Mouse (Mus musculus) intestine, postnatal 0 days (tissue): ENCODE results near the gene Cbx6. TPM values are rescaled to one million over a fixed set of nuclear protein-coding genes. Genes with fewer than 3 reads are reported as not detected.

Experiments used
- ATAC-seq: fragments of 200-750 bp; cut with Nextera tagmentation; 2 replicates; pipeline ENCODE4 v1.8.0; 2017; ENCODE audit warnings: mild to moderate bottlenecking, moderate TSS enrichment, moderate library complexity
- H3K27ac ChIP-seq: fragments of 300-500 bp; sonication (generic); 2 replicates; pipeline ENCODE4 v1.5.1; 2014; ENCODE audit warnings: mild to moderate bottlenecking, low read depth, low read length, moderate library complexity
- H3K27me3 ChIP-seq: fragments of 300-500 bp; sonication (generic); replicated peaks from 2 replicates; pipeline ENCODE4 v1.6.1; 2014; ENCODE audit warnings: low read length, mixed read lengths; ENCODE audit not compliant: control insufficient read depth, insufficient read depth
- H3K36me3 ChIP-seq: fragments of 300-500 bp; sonication (generic); 2 replicates; pipeline ENCODE4 v1.6.1; 2014; ENCODE audit warnings: mild to moderate bottlenecking, moderate library complexity; ENCODE audit not compliant: control insufficient read depth, insufficient read depth
- H3K4me1 ChIP-seq: fragments of 300-500 bp; sonication (generic); replicated peaks from 2 replicates; pipeline ENCODE4 v1.6.1; 2014; ENCODE audit warnings: antibody characterized with exemption, low read length, mixed read lengths; ENCODE audit not compliant: control insufficient read depth, insufficient read depth
- H3K4me2 ChIP-seq: fragments of 300-500 bp; sonication (generic); replicated peaks from 2 replicates; pipeline ENCODE4 v1.6.1; 2014; ENCODE audit warnings: low read depth, mild to moderate bottlenecking, moderate library complexity
- H3K4me3 ChIP-seq: fragments of 300-500 bp; sonication (generic); 2 replicates; pipeline ENCODE4 v1.5.1; 2014; ENCODE audit warnings: low read depth, low read length
- H3K9ac ChIP-seq: fragments of 300-500 bp; sonication (generic); 2 replicates; pipeline ENCODE4 v1.6.1; 2014; ENCODE audit warnings: mild to moderate bottlenecking, low read depth, low read length
- H3K9me3 ChIP-seq: fragments of 300-500 bp; sonication (generic); 2 replicates; pipeline ENCODE4 v1.6.1; 2016; ENCODE audit warnings: mixed run types; ENCODE audit not compliant: control insufficient read depth
- CTCF ChIP-seq: sonication (generic); IDR thresholded peaks from 2 replicates; pipeline ENCODE4 v1.5.1; 2016; ENCODE audit warnings: low read depth, mild to moderate bottlenecking, control low read depth, antibody characterized with exemption, moderate library complexity
- WGBS: fragments of 180-500 bp; shearing (Covaris S2); extraction: QIAGEN DNeasy Blood & Tissue Kit; methylation state at CpG from one replicate; pipeline ENCODE4 v1.1.7; 2014; 5-methylcytosine and 5-hydroxymethylcytosine counted together
- polyA plus RNA-seq: library from polyadenylated mRNA; unstranded; fragments of >200 nt; fragmentation: Nextera tagmentation; extraction: Ambion mirVana; gene quantifications from 2 replicates; pipeline ENCODE4 v1.2.1, GENCODE M21; 2015

Cbx6 gene
- polyA plus RNA-seq, 1 experiment from 2014 or later = 13.8 TPM

GRCm38 (mm10) chr15:79775662-79776061, 58.8 kb downstream of the Cbx6 start:
- no peaks in the 10 kb centered on the region for H3K27me3 ChIP-seq
- TF ChIP-seq CTCF = no peak
- 61% methylated on average over 7 of the region's 7 CpGs for WGBS
- peaks cover 6% of the 10 kb centered on the region; the same call in 1 of the 2 replicates for H3K4me1 ChIP-seq
- H3K4me3 ChIP-seq = no peak overlapping the region
- H3K4me2 ChIP-seq = no peak overlapping the region
- no peaks in the 10 kb centered on the region for H3K9me3 ChIP-seq
- ATAC-seq = no peak
- no peaks in the 10 kb centered on the region for H3K36me3 ChIP-seq
- no peak overlapping the region for H3K27ac ChIP-seq
- H3K9ac ChIP-seq = no peak overlapping the region

DNA sequence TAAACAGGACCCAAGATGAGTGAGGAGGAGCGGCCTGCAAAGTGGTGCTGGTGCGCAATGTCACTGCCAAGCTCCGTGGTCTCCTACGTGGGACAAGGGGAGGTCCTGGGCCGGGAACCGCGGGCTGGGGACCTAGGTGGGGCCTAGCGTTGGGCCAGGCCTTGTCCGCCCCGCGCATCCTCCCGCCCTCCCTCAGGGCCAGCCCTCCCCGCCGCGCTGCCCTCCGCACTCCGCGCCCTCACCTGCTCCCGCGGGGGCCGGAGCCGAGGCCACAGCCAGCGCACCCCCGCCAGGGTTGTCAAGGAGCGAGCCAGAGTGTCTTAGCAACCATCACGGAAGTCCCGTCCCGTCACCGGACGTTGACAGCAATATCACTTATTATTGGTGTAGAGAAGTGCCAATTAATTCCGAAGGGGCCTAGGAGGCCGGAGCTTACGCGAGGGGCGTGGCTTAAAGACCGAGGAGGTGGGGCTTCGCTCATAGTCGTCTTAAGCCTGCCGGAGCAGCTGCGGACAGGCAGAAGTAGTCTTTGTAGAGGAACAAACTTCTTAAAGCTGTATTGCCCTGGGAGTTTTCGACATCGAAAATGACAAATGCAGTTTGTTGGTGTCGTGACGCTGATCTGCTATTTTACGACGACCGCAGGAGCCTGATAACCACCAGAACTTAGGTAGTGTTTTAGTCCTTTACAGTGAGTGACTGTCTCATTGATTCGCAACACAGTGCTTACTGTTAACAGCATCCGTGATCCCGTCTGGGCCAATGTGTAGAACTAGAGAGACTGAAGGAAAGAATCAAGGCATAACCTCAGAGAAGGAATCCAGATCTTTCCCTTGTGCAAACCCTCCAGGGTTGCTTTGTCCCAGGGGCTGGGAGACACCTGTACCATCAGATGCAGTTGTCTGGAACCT, 60.1 kb downstream of the Cbx6 start:
- ATAC-seq = peak; percentile 98
- peak overlapping the region; percentile 89 for H3K4me3 ChIP-seq
- TF ChIP-seq CTCF = no peak
- peak overlapping the region; percentile 83 for H3K4me2 ChIP-seq
- WGBS = under 1% methylated on average over 50 of the region's 50 CpGs
- H3K27me3 ChIP-seq = no peaks in the 10 kb centered on the region
- H3K9me3 ChIP-seq = no peaks in the 10 kb centered on the region
- H3K4me1 ChIP-seq = peaks cover 6% of the 10 kb centered on the region; the same call in 1 of the 2 replicates
- peak overlapping the region; percentile 64 for H3K27ac ChIP-seq
- no peaks in the 10 kb centered on the region for H3K36me3 ChIP-seq
- H3K9ac ChIP-seq = peak overlapping the region; percentile 78

Other genes starting within 250 kb of the Cbx6 start
- 0.78 and 1.7 TPM in 2 replicates for gene Dmc1, start 229.6 kb downstream of the Cbx6 start, polyA plus RNA-seq
- gene Fam227a, start 175.7 kb downstream of the Cbx6 start, polyA plus RNA-seq = 0.13 and 0.27 TPM in 2 replicates
- 22.3 and 23.1 TPM in 2 replicates for gene Cby1, start 175.5 kb downstream of the Cbx6 start, polyA plus RNA-seq
- 207 and 211 TPM in 2 replicates for gene Tomm22, start 163.8 kb downstream of the Cbx6 start, polyA plus RNA-seq
- gene Josd1, start 146.8 kb downstream of the Cbx6 start, polyA plus RNA-seq = 9.4 and 9.7 TPM in 2 replicates
- gene Gtpbp1, start 143.8 kb downstream of the Cbx6 start, polyA plus RNA-seq = 15.0 and 15.3 TPM in 2 replicates
- gene Sun2, start 92.2 kb downstream of the Cbx6 start, polyA plus RNA-seq = 1.1 and 1.2 TPM in 2 replicates
- 19.5 and 20.1 TPM in 2 replicates for gene Dnal4, start 56.8 kb downstream of the Cbx6 start, polyA plus RNA-seq
- gene Nptxr, start 29.9 kb downstream of the Cbx6 start, polyA plus RNA-seq = 1.2 and 1.6 TPM in 2 replicates
- 0.61 TPM in 1 of 2 replicates, not detected in the other for gene Npcd, start 451 bp downstream of the Cbx6 start, polyA plus RNA-seq
- 5.1 and 6.4 TPM in 2 replicates for gene Apobec3, start 57.0 kb upstream of the Cbx6 start, polyA plus RNA-seq
- gene Cbx7, start 136.4 kb upstream of the Cbx6 start, polyA plus RNA-seq = 2.5 and 3.8 TPM in 2 replicates
- 6.9 and 7.1 TPM in 2 replicates for gene Pdgfb, start 180.3 kb upstream of the Cbx6 start, polyA plus RNA-seq